Mouse (Mus musculus) subcutaneous adipose tissue, adult 2 months (tissue): ENCODE measurements around the gene Vipas39. TPM values are rescaled to one million over a fixed set of nuclear protein-coding genes. Genes with fewer than 3 reads are reported as not detected.

ENCODE experiments used
- polyA plus RNA-seq: library from polyadenylated mRNA; depleted of rRNA; stranded (reverse); fragments of >200 nt; gene quantifications from 2 replicates; pipeline ENCODE4 v1.2.3, GENCODE M21; 2012; ENCODE audit warnings: low replicate concordance; rRNA removed

Vipas39 gene
- 35.5 and 40.0 TPM in 2 replicates for polyA plus RNA-seq

DNA sequence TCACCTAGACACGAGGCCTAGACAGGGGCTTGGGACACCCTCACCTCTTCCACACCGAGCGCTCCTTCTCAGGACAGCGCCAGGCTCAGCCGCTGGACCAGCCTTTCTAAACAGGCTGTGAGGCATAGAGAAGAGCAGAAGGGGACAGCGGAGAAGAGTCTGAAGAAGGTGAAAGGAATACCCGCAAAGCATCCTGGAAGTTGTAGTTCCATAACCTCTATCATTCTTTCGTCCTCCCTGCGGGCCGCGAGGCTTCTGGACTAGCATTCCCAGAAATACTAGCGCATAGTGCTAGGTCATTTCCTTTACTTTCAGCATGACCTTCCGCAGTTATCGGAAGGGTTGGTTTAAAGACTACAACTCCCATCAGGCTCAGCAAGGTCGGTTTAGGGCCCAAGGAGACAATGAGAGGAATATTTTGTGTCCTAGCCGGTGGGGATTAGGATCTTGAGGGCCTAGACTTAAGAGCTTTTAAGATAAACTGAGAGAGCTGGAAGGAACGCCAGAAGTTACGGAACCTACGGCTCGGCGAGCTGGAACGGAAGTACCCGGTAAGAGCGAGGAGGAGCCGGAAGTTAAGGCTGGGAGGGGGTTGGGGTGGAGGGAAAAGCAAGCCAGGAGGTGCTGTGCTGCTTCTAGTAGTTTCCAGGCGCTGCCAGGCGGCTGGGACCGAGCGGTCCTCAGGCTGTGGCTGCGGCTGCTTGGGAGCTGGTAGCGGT, at the start of gene Vipas39, which contains the start of gene Ahsa1:
TSS of gene Vipas39 (minus strand) at position 149 of the 719 bp plus-strand sequence.
TSS of gene Ahsa1 (plus strand) at position 372 of the 719 bp plus-strand sequence.

DNA sequence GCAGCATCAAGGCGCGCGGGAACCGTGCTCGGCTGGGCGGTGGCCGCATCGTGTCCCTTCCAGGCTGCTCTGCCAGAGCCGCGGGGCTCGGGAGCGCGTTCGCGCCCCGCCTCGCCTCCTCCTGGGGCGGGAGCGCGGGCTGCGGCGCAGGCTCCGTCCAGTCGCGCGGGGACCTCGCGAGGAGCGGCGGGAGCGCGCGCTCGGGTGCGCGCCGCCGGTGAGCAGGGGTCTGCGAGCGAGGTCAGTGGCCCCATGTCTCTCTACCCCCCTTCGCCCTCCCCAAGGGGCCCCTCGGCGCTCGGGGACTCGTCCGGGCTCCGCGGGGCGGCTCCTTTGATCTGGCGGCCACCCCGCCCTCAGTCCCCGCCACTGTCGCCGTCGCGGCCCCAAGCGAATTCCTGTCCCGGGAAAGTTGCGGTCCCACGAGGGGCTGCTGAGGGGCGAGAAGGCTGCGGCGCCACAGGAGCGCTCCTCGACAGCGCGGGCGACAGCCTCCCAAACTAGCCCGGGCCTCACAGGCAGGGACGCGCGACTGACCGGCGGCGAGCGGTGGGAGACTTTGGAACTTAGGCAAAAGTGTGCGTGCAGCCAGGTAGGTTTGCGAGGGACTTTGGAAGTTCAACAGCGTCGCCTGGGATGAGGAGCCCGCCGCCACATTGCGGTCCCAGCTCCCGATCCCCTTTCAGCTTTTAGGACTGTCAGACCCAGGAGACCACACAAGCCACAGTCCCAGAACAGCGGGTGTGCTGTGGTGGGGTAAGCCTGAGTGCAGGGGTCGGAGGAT, 33.8 kb upstream of the Vipas39 start, which contains the start of gene Ism2:
TSS of gene Ism2 (minus strand) at position 49 of the 784 bp plus-strand sequence.

DNA sequence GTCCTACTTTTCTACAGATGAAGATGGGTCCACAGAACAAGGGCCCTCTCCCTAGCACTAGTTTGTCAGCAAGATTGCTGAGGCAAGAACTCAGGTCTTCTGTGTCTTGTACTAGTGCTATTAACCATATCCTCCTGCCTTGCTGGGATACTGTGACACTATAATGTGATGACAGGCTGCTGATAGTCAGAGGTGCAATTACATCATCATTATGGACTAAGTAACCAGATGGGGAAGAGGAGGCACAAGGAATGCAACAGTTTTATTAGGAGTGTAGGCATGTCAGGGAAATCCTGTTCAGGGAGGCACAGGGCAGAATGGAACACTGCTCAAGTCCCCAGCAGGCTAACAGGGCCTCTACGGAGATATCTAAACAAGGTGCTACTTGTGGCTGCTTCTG, 27.4 kb downstream of the Vipas39 start, which contains the start of gene Noxred1:
TSS of gene Noxred1 (minus strand) at position 101 of the 400 bp plus-strand sequence.

DNA sequence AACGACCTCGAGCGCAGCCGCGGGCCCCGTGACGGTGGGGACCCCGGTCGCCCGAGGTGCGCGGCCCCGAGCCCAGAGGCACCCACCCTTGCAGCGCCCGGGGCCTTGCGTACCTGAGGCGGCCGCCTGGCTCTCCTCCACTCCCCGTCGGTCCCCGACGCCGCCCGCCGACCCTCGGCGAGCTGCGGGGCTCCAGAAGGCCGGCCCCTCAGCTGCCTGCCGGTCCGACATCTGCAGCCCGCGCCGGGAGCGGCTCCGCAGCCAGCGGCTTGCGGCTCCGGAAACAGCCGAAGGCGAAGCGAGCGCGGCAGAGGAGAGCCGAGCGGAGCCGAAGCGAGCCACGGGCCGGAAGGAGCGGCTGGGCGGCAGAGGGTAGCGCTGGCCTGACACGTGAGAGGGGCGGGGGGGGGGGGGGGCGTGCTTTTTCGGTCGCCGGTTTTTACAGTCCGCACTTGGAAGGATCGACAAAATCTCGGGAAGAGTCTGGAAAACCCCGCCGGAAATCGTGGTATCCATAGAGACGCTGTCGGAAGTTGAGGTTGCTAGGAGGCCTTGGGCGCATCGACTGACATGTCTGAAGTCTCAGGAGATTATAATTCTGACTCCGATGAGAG, 66.0 kb downstream of the Vipas39 start, which contains the start of gene Tmed8:
TSS of gene Tmed8 (minus strand) at position 482 of the 614 bp plus-strand sequence.

DNA sequence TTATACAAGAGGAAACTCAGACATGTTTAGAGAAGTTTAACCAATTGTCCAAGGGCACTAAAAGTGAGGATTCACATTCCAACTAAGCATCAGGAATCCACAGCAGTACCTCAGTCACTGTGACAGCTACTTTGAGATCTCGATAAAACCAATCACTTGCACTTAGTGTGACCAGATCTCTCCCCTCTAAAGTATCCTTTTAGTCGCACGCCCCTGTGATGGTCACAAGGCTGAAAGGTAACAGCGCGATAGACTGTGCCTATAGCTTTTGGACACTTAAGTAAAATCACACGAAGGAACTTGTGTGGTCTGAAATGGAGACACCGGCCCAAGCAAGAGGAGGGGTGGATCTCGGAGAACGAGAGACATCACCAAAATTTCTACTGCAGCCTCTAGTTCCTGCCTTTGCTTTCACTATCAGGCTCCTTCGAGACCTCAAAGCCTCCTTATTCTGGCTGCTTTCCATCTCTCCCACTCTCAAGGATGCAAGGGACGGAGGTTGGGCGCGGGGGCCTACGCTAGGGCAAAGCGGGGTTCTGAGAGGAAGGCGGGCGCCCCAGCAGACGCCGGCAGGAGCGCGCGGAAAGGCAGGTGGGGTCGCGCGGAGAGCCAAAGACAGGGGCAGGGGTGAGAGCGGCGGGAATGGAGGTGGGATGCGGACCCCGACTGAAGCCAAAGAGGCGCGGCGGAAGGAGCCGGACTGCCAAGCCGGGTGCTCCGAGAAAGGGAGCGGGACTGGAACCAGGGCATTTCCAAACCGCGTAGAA, 66.7 kb downstream of the Vipas39 start, which contains the start of gene Samd15:
TSS of gene Samd15 (plus strand) at position 518 of the 767 bp plus-strand sequence.

Other genes with a start within 250 kb of the Vipas39 start
- gene Tmem63c, start 244.9 kb downstream of the Vipas39 start, polyA plus RNA-seq = 0.07 and 0.12 TPM in 2 replicates
- gene Ngb, start 163.7 kb downstream of the Vipas39 start, polyA plus RNA-seq = 1.1 and 3.7 TPM in 2 replicates
- 541 and 1,541 TPM in 2 replicates for gene Gstz1, start 119.1 kb downstream of the Vipas39 start, polyA plus RNA-seq
- gene Pomt2, start 118.3 kb downstream of the Vipas39 start, polyA plus RNA-seq = 15.0 and 26.0 TPM in 2 replicates
- 0.29 TPM in 1 of 2 replicates, not detected in the other for gene Samd15, start 66.5 kb downstream of the Vipas39 start, polyA plus RNA-seq
- gene Tmed8, start 65.8 kb downstream of the Vipas39 start, polyA plus RNA-seq = 6.5 and 9.4 TPM in 2 replicates
- gene Noxred1, start 27.5 kb downstream of the Vipas39 start, polyA plus RNA-seq = 0.83 and 0.87 TPM in 2 replicates
- gene Ahsa1, start 223 bp upstream of the Vipas39 start, polyA plus RNA-seq = 57.3 and 77.4 TPM in 2 replicates
- gene Ism2, start 33.4 kb upstream of the Vipas39 start, polyA plus RNA-seq = 0.30 and 7.4 TPM in 2 replicates
- gene Sptlc2, start 122.1 kb upstream of the Vipas39 start, polyA plus RNA-seq = 13.5 and 16.8 TPM in 2 replicates
- gene Slirp, start 177.6 kb upstream of the Vipas39 start, polyA plus RNA-seq = 20.2 and 21.2 TPM in 2 replicates
- 10.2 and 22.3 TPM in 2 replicates for gene Alkbh1, start 177.8 kb upstream of the Vipas39 start, polyA plus RNA-seq
- 10.7 and 15.6 TPM in 2 replicates for gene Snw1, start 206.0 kb upstream of the Vipas39 start, polyA plus RNA-seq
- gene Gm5788, start 228.5 kb upstream of the Vipas39 start, polyA plus RNA-seq = not detected in 2 replicates
- gene Gm8300, start 248.1 kb upstream of the Vipas39 start, polyA plus RNA-seq = not detected in 2 replicates